ENCODE assay signal across 23 mouse cellular contexts in genomic region chr13:30809240-30809639, GRCm38 (mm10).
A peak's percentile ranks its signal among the peaks of the same experiment; 100 is the strongest.
DNase-seq lines count a peak whose midpoint lies in the region; ATAC-seq and TF ChIP-seq lines count a peak whose summit lies in the region.
"Had no signal": no experiment of that assay in that cellular context is flagged by ENCODE, and none has a peak within 500 bp of the region (broad histone marks: within the 10 kb centered on the region; RNA-seq: fewer than 3 reads in every experiment).

No protein-coding gene starts in this region.

- peak overlapping the region; percentile 72 for H3K27ac ChIP-seq in gastrocnemius, adult 2 months
- H3K27ac ChIP-seq in hindbrain, postnatal 0 days = no peak overlapping the region
- no peak overlapping the region for H3K27ac ChIP-seq in hindbrain, embryonic 13.5 days
- H3K27ac ChIP-seq: embryonic facial prominence, embryonic 12.5 days; forebrain, embryonic 12.5 days; heart, embryonic 15.5 days; limb, embryonic 15.5 days; liver, embryonic 14.5 days; midbrain, embryonic 13.5 days; neural tube, embryonic 12.5 days had no signal

- intact Hi-C loops in gastrocnemius, adult 2 months (cut with DNase I) = no loop called here

- DNase-seq in adrenal gland, adult 2 months = peak; percentile 33
- DNase-seq in adrenal gland, postnatal 36 days = no peak
- DNase-seq in gastrocnemius, adult 2 months = peak; percentile 56
- no peak for DNase-seq in gastrocnemius, postnatal 10 days
- peak; percentile 19 for DNase-seq in hindbrain, postnatal 0 days (ENCODE audit: low spot score)
- DNase-seq in gastrocnemius, postnatal 25 days = peak; percentile 63
- DNase-seq in kidney, adult 8-10 months = no peak
- DNase-seq: cerebellum, adult 11-12 months; cerebellum, postnatal 25 days; kidney, adult 11 months; kidney, postnatal 4 days; layer of hippocampus, adult 9-11 months; lung, embryonic 14.5 days; thymus, postnatal 36 days had no signal

- H3K4me1 ChIP-seq in hindbrain, postnatal 0 days (ENCODE audit: insufficient read depth, low read length) = no peaks in the 10 kb centered on the region
- peaks cover 3% of the 10 kb centered on the region for H3K4me1 ChIP-seq in hindbrain, embryonic 13.5 days (replicated peaks)
- H3K4me1 ChIP-seq: embryonic facial prominence, embryonic 12.5 days; forebrain, embryonic 12.5 days; heart, embryonic 15.5 days; limb, embryonic 15.5 days; midbrain, embryonic 13.5 days; neural tube, embryonic 12.5 days had no signal

- no peak for TF ChIP-seq CTCF in gastrocnemius, adult 2 months (IDR thresholded peaks at IDR 0.05)
- TF ChIP-seq CTCF in hindbrain, postnatal 0 days (IDR thresholded peaks at IDR 0.05; ENCODE audit: low read depth) = no peak

- H3K4me3 ChIP-seq in gastrocnemius, adult 2 months = no peak overlapping the region
- no peak overlapping the region for H3K4me3 ChIP-seq in hindbrain, postnatal 0 days (ENCODE audit: low read length)
- no peak overlapping the region for H3K4me3 ChIP-seq in hindbrain, embryonic 13.5 days
- H3K4me3 ChIP-seq: embryonic facial prominence, embryonic 12.5 days; forebrain, embryonic 12.5 days; heart, embryonic 15.5 days; limb, embryonic 15.5 days; megakaryocyte, embryonic 14.5 days; midbrain, embryonic 13.5 days; neural tube, embryonic 12.5 days had no signal

- H3K4me2 ChIP-seq in hindbrain, postnatal 0 days (ENCODE audit: low read depth, low read length) = no peak overlapping the region
- H3K4me2 ChIP-seq in hindbrain, embryonic 13.5 days = no peak overlapping the region
- H3K4me2 ChIP-seq: embryonic facial prominence, embryonic 12.5 days; forebrain, embryonic 12.5 days; heart, embryonic 15.5 days; limb, embryonic 15.5 days; lung, embryonic 14.5 days; midbrain, embryonic 13.5 days; neural tube, embryonic 12.5 days had no signal

- no peaks in the 10 kb centered on the region for H3K9me3 ChIP-seq in hindbrain, postnatal 0 days (ENCODE audit: low read length)
- H3K9me3 ChIP-seq in hindbrain, embryonic 13.5 days = no peaks in the 10 kb centered on the region
- H3K9me3 ChIP-seq: embryonic facial prominence, embryonic 12.5 days; forebrain, embryonic 12.5 days; heart, embryonic 15.5 days; limb, embryonic 15.5 days; megakaryocyte, embryonic 14.5 days; midbrain, embryonic 13.5 days; neural tube, embryonic 12.5 days had no signal

- H3K9ac ChIP-seq in hindbrain, postnatal 0 days (replicated peaks; ENCODE audit: low read length) = no peak overlapping the region
- H3K9ac ChIP-seq in hindbrain, embryonic 13.5 days = no peak overlapping the region
- H3K9ac ChIP-seq: embryonic facial prominence, embryonic 12.5 days; forebrain, embryonic 12.5 days; heart, embryonic 15.5 days; limb, embryonic 15.5 days; liver, embryonic 14.5 days; lung, embryonic 14.5 days; midbrain, embryonic 13.5 days; neural tube, embryonic 12.5 days had no signal

- 73% methylated on average over 7 of the region's 7 CpGs for WGBS in hindbrain, postnatal 0 days
- WGBS in hindbrain, embryonic 13.5 days = 79% methylated on average over 7 of the region's 7 CpGs

- ATAC-seq in hindbrain, postnatal 0 days = peak; percentile 56
- ATAC-seq in hindbrain, embryonic 13.5 days (ENCODE audit: low FRiP score) = no peak
- ATAC-seq: midbrain, embryonic 13.5 days had no signal

- H3K27me3 ChIP-seq in hindbrain, postnatal 0 days (ENCODE audit: insufficient read depth, low read length) = no peaks in the 10 kb centered on the region
- H3K27me3 ChIP-seq in hindbrain, embryonic 13.5 days = no peaks in the 10 kb centered on the region
- H3K27me3 ChIP-seq: embryonic facial prominence, embryonic 12.5 days; forebrain, embryonic 12.5 days; heart, embryonic 15.5 days; limb, embryonic 15.5 days; megakaryocyte, embryonic 14.5 days; midbrain, embryonic 13.5 days; neural tube, embryonic 12.5 days had no signal

- H3K36me3 ChIP-seq in hindbrain, postnatal 0 days (ENCODE audit: insufficient read depth, low read length) = no peaks in the 10 kb centered on the region
- H3K36me3 ChIP-seq in hindbrain, embryonic 13.5 days = peaks cover 14% of the 10 kb centered on the region
- H3K36me3 ChIP-seq: heart, embryonic 15.5 days had no signal

Comparison
In these comparisons a context has a peak if more than half of its experiments do, and no peak if none do; other contexts are left out.
1. DNase-seq: peak in adrenal gland, adult 2 months (single experiment), gastrocnemius, adult 2 months (single experiment), hindbrain, postnatal 0 days (single experiment) and gastrocnemius, postnatal 25 days (single experiment); none in adrenal gland, postnatal 36 days (0 of 2), gastrocnemius, postnatal 10 days (single experiment) and kidney, adult 8-10 months (0 of 2).